Mouse (Mus musculus) intestine, embryonic 16.5 days (tissue): ENCODE data around the gene Gm29609. TPM values are rescaled to one million over a fixed set of nuclear protein-coding genes. Genes with fewer than 3 reads are reported as not detected.

Experiments
- ATAC-seq: fragments of 200-750 bp; cut with Nextera tagmentation; 2 replicates; pipeline ENCODE4 v1.8.0; 2017; ENCODE audit warnings: moderate TSS enrichment, moderate library complexity
- H3K27ac ChIP-seq: fragments of 300-500 bp; sonication (generic); 2 replicates; pipeline ENCODE4 v1.5.1; 2014; ENCODE audit warnings: mild to moderate bottlenecking, low read length
- H3K27me3 ChIP-seq: fragments of 300-500 bp; sonication (generic); replicated peaks from 2 replicates; pipeline ENCODE4 v1.6.1; 2014; ENCODE audit warnings: low read length, control low read depth, mixed read lengths; ENCODE audit not compliant: control insufficient read depth, insufficient read depth
- H3K36me3 ChIP-seq: fragments of 300-500 bp; sonication (generic); 2 replicates; pipeline ENCODE4 v1.6.1; 2014; ENCODE audit warnings: low read length, control low read depth; ENCODE audit not compliant: control insufficient read depth, insufficient read depth
- H3K4me1 ChIP-seq: fragments of 300-500 bp; sonication (generic); 2 replicates; pipeline ENCODE4 v1.6.1; 2014; ENCODE audit warnings: low read length, control low read depth, mixed read lengths; ENCODE audit not compliant: control insufficient read depth, insufficient read depth
- H3K4me2 ChIP-seq: fragments of 300-500 bp; sonication (generic); 2 replicates; pipeline ENCODE4 v1.6.1; 2014; ENCODE audit warnings: low read depth, low read length, control low read depth
- H3K4me3 ChIP-seq: fragments of 300-500 bp; sonication (generic); 2 replicates; pipeline ENCODE4 v1.5.1; 2014; ENCODE audit warnings: mild to moderate bottlenecking, low read length
- H3K9ac ChIP-seq: fragments of 300-500 bp; sonication (generic); 2 replicates; pipeline ENCODE4 v1.6.1; 2014; ENCODE audit warnings: low read depth, low read length
- H3K9me3 ChIP-seq: fragments of 300-500 bp; sonication (generic); 2 replicates; pipeline ENCODE4 v1.6.1; 2016; ENCODE audit warnings: low read length, control low read depth; ENCODE audit not compliant: control insufficient read depth
- WGBS: fragments of 180-500 bp; shearing (Covaris S2); extraction: QIAGEN DNeasy Blood & Tissue Kit; methylation state at CpG from one replicate; pipeline ENCODE4 v1.1.7; 2014; 5-methylcytosine and 5-hydroxymethylcytosine counted together
- polyA plus RNA-seq: library from polyadenylated mRNA; unstranded; fragments of >200 nt; fragmentation: Nextera tagmentation; extraction: Ambion mirVana; gene quantifications from 2 replicates; pipeline ENCODE4 v1.2.1, GENCODE M21; 2015

Gene Gm29609
- polyA plus RNA-seq, 1 experiment from 2014 or later: 1.1 TPM

- peak within 1 kb of the TSS; percentile 71 for H3K4me3 ChIP-seq
- H3K4me1 ChIP-seq: peaks cover 23% of the 10 kb centered on the region
- WGBS: under 1% methylated on average over 48 of the region's 48 CpGs
- H3K9me3 ChIP-seq: no peaks in the 10 kb centered on the region
- peak within 1 kb of the TSS; percentile 88 for H3K27ac ChIP-seq
- peak within 1 kb of the TSS; percentile 87 for H3K4me2 ChIP-seq
- ATAC-seq: peak; percentile 98
- H3K9ac ChIP-seq: peak within 1 kb of the TSS; percentile 88
- no peaks in the 10 kb centered on the region for H3K27me3 ChIP-seq
- peaks cover 33% of the 10 kb centered on the region for H3K36me3 ChIP-seq
Measured at GRCm38 (mm10) chr5:31192939-31193630, 13.4 kb upstream of the Gm29609 start, which contains the start of the genes Snx17 and Eif2b4. Snx17 (plus strand) TSS chr5:31193227. Eif2b4 (minus strand) TSS chr5:31193430.

GRCm38 (mm10) chr5:31192045-31192938 lies 12.6 kb upstream of the Gm29609 start:
- peak overlapping the region; percentile 71 for H3K4me3 ChIP-seq
- H3K4me2 ChIP-seq: peak overlapping the region; percentile 87
- H3K4me1 ChIP-seq: peaks cover 23% of the 10 kb centered on the region
- H3K36me3 ChIP-seq: peaks cover 32% of the 10 kb centered on the region
- no peaks in the 10 kb centered on the region for H3K27me3 ChIP-seq
- 11% methylated on average over 42 of the region's 42 CpGs for WGBS
- H3K27ac ChIP-seq: peak overlapping the region; percentile 88
- no peaks in the 10 kb centered on the region for H3K9me3 ChIP-seq
- ATAC-seq: peak; percentile 76
- H3K9ac ChIP-seq: peak overlapping the region; percentile 88

GRCm38 (mm10) chr5:31190201-31190600 lies 10.5 kb upstream of the Gm29609 start:
- 90% methylated on average over 9 of the region's 9 CpGs for WGBS

GRCm38 (mm10) chr5:31188223-31188840 lies 8.6 kb upstream of the Gm29609 start:
- WGBS: 79% methylated on average over 4 of the region's 4 CpGs
- Histone ChIP-seq H3K4me2 (no peak overlapping the region), H3K9me3 (no peaks in the 10 kb centered on the region), H3K27ac (no peak overlapping the region), H3K36me3 (peaks cover 21% of the 10 kb centered on the region), H3K4me3 (no peak overlapping the region), H3K9ac (no peak overlapping the region), H3K27me3 (no peaks in the 10 kb centered on the region), H3K4me1 (peaks cover 11% of the 10 kb centered on the region; the same call in 1 of the 2 replicates)
- ATAC-seq: no peak

More at GRCm38 (mm10) chr5:31190201-31190600, 10.5 kb upstream of the Gm29609 start:
- no peak for ATAC-seq
- no peak overlapping the region for H3K4me3 ChIP-seq
- no peaks in the 10 kb centered on the region for H3K27me3 ChIP-seq
- no peak overlapping the region for H3K27ac ChIP-seq
- H3K4me2 ChIP-seq: no peak overlapping the region
- peaks cover 22% of the 10 kb centered on the region for H3K4me1 ChIP-seq
- H3K9me3 ChIP-seq: no peaks in the 10 kb centered on the region
- no peak overlapping the region for H3K9ac ChIP-seq
- peaks cover 21% of the 10 kb centered on the region for H3K36me3 ChIP-seq

GRCm38 (mm10) chr5:31183678-31184077 lies 4.0 kb upstream of the Gm29609 start:
- ATAC-seq: no peak
- peaks cover 14% of the 10 kb centered on the region for H3K36me3 ChIP-seq
- H3K9ac ChIP-seq: no peak overlapping the region
- 0 out of 2 replicates have a peak, but pooled peaks cover 3% of the 10 kb centered on the region for H3K4me1 ChIP-seq
- H3K4me2 ChIP-seq: no peak overlapping the region
- no peaks in the 10 kb centered on the region for H3K27me3 ChIP-seq
- no peaks in the 10 kb centered on the region for H3K9me3 ChIP-seq
- H3K27ac ChIP-seq: no peak overlapping the region
- 54% methylated on average over 4 of the region's 4 CpGs for WGBS
- no peak overlapping the region for H3K4me3 ChIP-seq

GRCm38 (mm10) chr5:31181183-31181770 lies 1.6 kb upstream of the Gm29609 start:
- 0 out of 2 replicates have a peak, but pooled peaks cover 3% of the 10 kb centered on the region for H3K4me1 ChIP-seq
- no peak for ATAC-seq
- no peak overlapping the region for H3K27ac ChIP-seq
- no peaks in the 10 kb centered on the region for H3K36me3 ChIP-seq
- H3K9me3 ChIP-seq: no peaks in the 10 kb centered on the region
- no peak overlapping the region for H3K4me2 ChIP-seq
- no peak overlapping the region for H3K4me3 ChIP-seq
- H3K27me3 ChIP-seq: no peaks in the 10 kb centered on the region
- no peak overlapping the region for H3K9ac ChIP-seq
- WGBS: 87% methylated on average over 9 of the region's 9 CpGs

- Histone ChIP-seq H3K36me3 (no peaks in the 10 kb centered on the region), H3K4me1 (0 out of 2 replicates have a peak, but pooled peaks cover 3% of the 10 kb centered on the region), H3K9ac (peak overlapping the region; percentile 85), H3K27ac (peak overlapping the region; percentile 99), H3K4me3 (peak overlapping the region; percentile 91), H3K4me2 (peak overlapping the region; percentile 84), H3K9me3 (no peaks in the 10 kb centered on the region), H3K27me3 (no peaks in the 10 kb centered on the region)
- under 1% methylated on average over 25 of the region's 25 CpGs for WGBS
- peak; percentile 70 for ATAC-seq
Measured at GRCm38 (mm10) chr5:31179301-31179765, 378 bp downstream of the Gm29609 start.

- Histone ChIP-seq H3K36me3 (peaks cover 35% of the 10 kb centered on the region), H3K9ac (no peak overlapping the region), H3K27ac (no peak overlapping the region), H3K9me3 (no peaks in the 10 kb centered on the region), H3K4me2 (no peak overlapping the region), H3K4me1 (no peaks in the 10 kb centered on the region), H3K27me3 (no peaks in the 10 kb centered on the region), H3K4me3 (no peak overlapping the region)
- no peak for ATAC-seq
- 91% methylated on average over 4 of the region's 4 CpGs for WGBS
Measured at GRCm38 (mm10) chr5:31168630-31169029, 11.1 kb downstream of the Gm29609 start.
